Mouse (Mus musculus) hindbrain, embryonic 15.5 days (tissue): ENCODE results near the gene D1Ertd622e. TPM values are rescaled to one million over a fixed set of nuclear protein-coding genes. Genes with fewer than 3 reads are reported as not detected.
"Not testable (repeated sequence)": the region's sequence is repeated elsewhere in the genome, so short reads cannot be mapped to it uniquely, and the experiment has no call there.

Experiments
- ATAC-seq: fragments of 200-750 bp; cut with Nextera tagmentation; 2 replicates; pipeline ENCODE4 v1.8.0; 2017; ENCODE audit warnings: low read depth, moderate number of reproducible peaks, moderate TSS enrichment; ENCODE audit not compliant: low FRiP score
- H3K27ac ChIP-seq: fragments of 300-500 bp; sonication (generic); replicated peaks from 2 replicates; pipeline ENCODE4 v1.5.1; 2015; ENCODE audit warnings: mild to moderate bottlenecking, inconsistent platforms
- H3K27me3 ChIP-seq: fragments of 300-500 bp; sonication (generic); 2 replicates; pipeline ENCODE4 v1.6.1; 2015; ENCODE audit warnings: control low read depth, inconsistent platforms
- H3K36me3 ChIP-seq: fragments of 300-500 bp; sonication (generic); 2 replicates; pipeline ENCODE4 v1.6.1; 2015; ENCODE audit warnings: control low read depth, inconsistent platforms
- H3K4me1 ChIP-seq: fragments of 300-500 bp; sonication (generic); replicated peaks from 2 replicates; pipeline ENCODE4 v1.6.1; 2015; ENCODE audit warnings: control low read depth, inconsistent platforms
- H3K4me2 ChIP-seq: fragments of 300-500 bp; sonication (generic); 2 replicates; pipeline ENCODE4 v1.6.1; 2015; ENCODE audit warnings: moderate library complexity, mild to moderate bottlenecking, inconsistent platforms
- H3K4me3 ChIP-seq: fragments of 300-500 bp; sonication (generic); 2 replicates; pipeline ENCODE4 v1.5.1; 2015; ENCODE audit warnings: mild to moderate bottlenecking, inconsistent platforms
- H3K9ac ChIP-seq: fragments of 300-500 bp; sonication (generic); 2 replicates; pipeline ENCODE4 v1.6.1; 2015; ENCODE audit warnings: inconsistent platforms
- H3K9me3 ChIP-seq: fragments of 300-500 bp; sonication (generic); 2 replicates; pipeline ENCODE4 v1.6.1; 2016; ENCODE audit warnings: control low read depth, inconsistent platforms
- WGBS: fragments of 180-500 bp; shearing (Covaris S2); methylation state at CpG from one replicate; pipeline ENCODE4 v1.1.7; 2015; 5-methylcytosine and 5-hydroxymethylcytosine counted together
- polyA plus RNA-seq: library from polyadenylated mRNA; unstranded; fragments of >200 nt; fragmentation: Nextera tagmentation; extraction: Ambion mirVana; gene quantifications from 2 replicates; pipeline ENCODE4 v1.2.1, GENCODE M21; 2015

The D1Ertd622e gene
- polyA plus RNA-seq, 1 experiment from 2014 or later: 55.6 TPM

DNA sequence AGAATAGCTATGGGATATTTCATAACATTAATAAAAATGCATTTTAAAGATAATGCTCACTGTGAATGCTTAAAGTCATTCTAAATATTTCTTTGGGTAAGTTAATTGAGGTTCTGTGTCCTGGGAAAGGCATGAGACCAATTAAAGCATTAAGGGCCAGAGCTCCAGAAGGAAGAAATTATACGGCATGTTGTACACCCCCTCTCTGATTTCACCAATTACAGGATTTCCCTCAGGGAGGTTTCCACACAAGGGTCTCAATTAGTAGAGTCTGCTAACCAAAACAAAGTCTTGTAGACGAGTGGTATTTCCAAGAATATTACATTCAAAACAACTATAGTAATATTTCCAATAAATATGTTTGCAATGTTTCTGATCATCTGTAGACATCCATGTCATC lies 50.1 kb downstream of the D1Ertd622e start:
- no peak overlapping the region for H3K27ac ChIP-seq
- ATAC-seq: no peak
- no peaks in the 10 kb centered on the region for H3K27me3 ChIP-seq
- WGBS: 52% methylated on average over 2 of the region's 2 CpGs
- no peak overlapping the region for H3K9ac ChIP-seq
- H3K4me2 ChIP-seq: no peak overlapping the region
- no peaks in the 10 kb centered on the region for H3K36me3 ChIP-seq
- H3K4me3 ChIP-seq: no peak overlapping the region
- H3K4me1 ChIP-seq: no peaks in the 10 kb centered on the region
- no peaks in the 10 kb centered on the region for H3K9me3 ChIP-seq

DNA sequence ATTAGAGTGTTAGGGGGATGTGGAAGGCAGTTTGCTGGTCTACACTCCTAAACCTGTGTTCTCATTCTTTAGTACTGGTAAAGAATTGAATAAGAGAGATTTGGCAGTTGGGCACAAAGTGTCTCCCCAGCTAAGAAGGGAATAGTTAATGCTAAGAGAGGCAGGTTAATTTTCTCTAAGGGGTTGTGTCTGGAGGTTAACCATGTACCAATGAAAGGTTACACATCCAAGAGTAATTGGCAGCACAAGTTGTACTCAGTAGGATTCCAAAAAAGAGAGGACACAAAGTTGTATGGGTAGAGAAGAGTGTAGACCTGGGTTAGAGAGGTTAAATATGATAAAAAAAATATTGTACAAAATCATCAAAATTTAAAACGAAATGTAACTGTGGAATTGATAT lies 58.5 kb downstream of the D1Ertd622e start:
- no peaks in the 10 kb centered on the region for H3K9me3 ChIP-seq
- ATAC-seq: no peak
- no peak overlapping the region for H3K9ac ChIP-seq
- H3K36me3 ChIP-seq: no peaks in the 10 kb centered on the region
- H3K27ac ChIP-seq: no peak overlapping the region
- H3K4me3 ChIP-seq: no peak overlapping the region
- no peak overlapping the region for H3K4me2 ChIP-seq
- WGBS: 83% methylated on average over 1 of the region's 1 CpGs
- no peaks in the 10 kb centered on the region for H3K4me1 ChIP-seq
- H3K27me3 ChIP-seq: no peaks in the 10 kb centered on the region

DNA sequence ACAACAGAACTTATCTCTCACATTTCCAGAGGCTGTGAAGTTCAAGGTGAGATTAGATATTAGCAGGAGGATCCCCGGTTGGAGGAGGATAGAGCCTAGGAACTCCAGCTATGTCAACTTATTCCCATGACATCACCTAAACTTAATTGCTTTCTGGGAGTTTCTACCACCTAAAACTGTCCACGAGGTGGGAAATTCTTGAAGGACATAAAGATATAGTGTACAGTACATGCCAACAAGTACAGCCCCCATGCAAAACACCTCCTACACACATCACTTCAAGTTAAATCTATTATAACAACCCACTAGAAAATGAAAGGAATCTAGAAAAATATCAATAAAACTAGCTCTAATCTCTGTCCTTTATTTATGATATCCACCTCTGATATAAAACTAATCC lies 61.5 kb downstream of the D1Ertd622e start:
- no peaks in the 10 kb centered on the region for H3K36me3 ChIP-seq
- 89% methylated on average over 2 of the region's 2 CpGs for whole genome bisulfite sequencing
- no peaks in the 10 kb centered on the region for H3K27me3 ChIP-seq
- H3K9ac ChIP-seq: no peak overlapping the region
- H3K9me3 ChIP-seq: no peaks in the 10 kb centered on the region
- no peak overlapping the region for H3K27ac ChIP-seq
- no peak for ATAC-seq
- no peak overlapping the region for H3K4me2 ChIP-seq
- H3K4me3 ChIP-seq: no peak overlapping the region
- H3K4me1 ChIP-seq: no peaks in the 10 kb centered on the region

DNA sequence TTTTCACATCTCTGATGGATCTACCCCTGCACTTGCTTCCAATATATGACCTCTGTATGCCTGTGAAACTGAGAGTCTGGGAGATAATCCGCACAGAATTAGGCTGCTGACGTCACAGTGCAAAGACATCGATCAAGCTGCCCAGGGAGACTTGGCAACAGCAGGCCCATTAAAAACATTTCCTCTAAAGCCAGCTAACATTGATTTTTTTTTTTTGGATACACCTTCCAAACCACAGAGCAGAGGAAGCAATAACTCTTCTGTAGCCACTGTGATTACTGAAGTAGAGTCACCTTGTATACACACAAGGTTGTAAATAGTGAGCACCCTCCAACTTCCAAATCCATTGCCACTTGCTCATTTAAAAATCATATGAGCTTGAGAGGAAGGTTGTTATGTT lies 62.8 kb downstream of the D1Ertd622e start:
- no peaks in the 10 kb centered on the region for H3K9me3 ChIP-seq
- no peak overlapping the region for H3K27ac ChIP-seq
- H3K4me2 ChIP-seq: no peak overlapping the region
- no peak overlapping the region for H3K9ac ChIP-seq
- H3K36me3 ChIP-seq: no peaks in the 10 kb centered on the region
- no peak overlapping the region for H3K4me3 ChIP-seq
- whole genome bisulfite sequencing: 76% methylated on average over 3 of the region's 3 CpGs
- H3K27me3 ChIP-seq: no peaks in the 10 kb centered on the region
- no peak for ATAC-seq
- H3K4me1 ChIP-seq: no peaks in the 10 kb centered on the region

DNA sequence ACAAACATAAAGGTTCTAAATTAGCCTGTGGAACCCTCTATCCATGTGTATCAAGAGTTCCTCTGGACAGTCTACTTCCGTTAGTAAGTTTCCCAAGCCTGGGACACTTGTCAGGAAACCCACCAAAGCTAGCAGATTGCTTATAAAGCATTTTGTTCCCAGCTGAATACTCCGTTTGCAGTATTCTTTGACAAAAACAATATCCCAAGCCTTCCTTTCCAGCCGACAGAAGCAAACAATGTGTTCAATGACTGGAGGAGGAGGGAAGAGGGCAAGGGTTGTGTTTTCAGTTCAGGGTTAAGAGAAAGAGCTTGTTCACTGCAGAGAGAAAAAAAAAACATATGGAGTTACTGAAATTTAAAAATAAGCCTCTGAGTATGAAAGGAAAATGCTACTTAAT lies 73.3 kb downstream of the D1Ertd622e start:
- Histone ChIP-seq H3K36me3 (no peaks in the 10 kb centered on the region), H3K4me2 (no peak overlapping the region), H3K27ac (no peak overlapping the region), H3K9ac (no peak overlapping the region), H3K4me1 (no peaks in the 10 kb centered on the region), H3K4me3 (no peak overlapping the region), H3K27me3 (no peaks in the 10 kb centered on the region), H3K9me3 (no peaks in the 10 kb centered on the region)
- no peak for ATAC-seq
- WGBS: 19% methylated on average over 3 of the region's 3 CpGs

DNA sequence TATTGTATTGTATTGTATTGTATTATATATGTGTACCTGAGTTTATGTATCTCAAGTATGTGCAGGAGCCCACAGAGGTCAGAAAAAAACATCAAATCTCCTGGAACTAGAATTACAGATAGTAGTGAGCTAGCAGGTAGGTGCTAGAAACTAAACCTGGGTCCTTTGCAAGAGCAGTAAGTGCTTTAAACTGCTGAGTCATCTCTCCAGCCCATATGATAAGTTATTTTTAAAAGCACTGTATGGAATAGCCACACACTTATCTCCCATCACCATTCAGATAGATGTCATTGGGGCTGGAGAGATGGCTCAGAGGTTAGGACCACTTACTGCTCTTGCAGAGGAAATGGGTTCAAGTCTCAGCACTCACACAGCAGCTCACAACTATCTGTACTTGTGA lies 76.8 kb downstream of the D1Ertd622e start:
- no peak for ATAC-seq
- no peak overlapping the region for H3K9ac ChIP-seq
- H3K27me3 ChIP-seq: no peaks in the 10 kb centered on the region
- H3K9me3 ChIP-seq: no peaks in the 10 kb centered on the region
- no peak overlapping the region for H3K4me3 ChIP-seq
- no peaks in the 10 kb centered on the region for H3K36me3 ChIP-seq
- no peaks in the 10 kb centered on the region for H3K4me1 ChIP-seq
- no peak overlapping the region for H3K27ac ChIP-seq
- no peak overlapping the region for H3K4me2 ChIP-seq

DNA sequence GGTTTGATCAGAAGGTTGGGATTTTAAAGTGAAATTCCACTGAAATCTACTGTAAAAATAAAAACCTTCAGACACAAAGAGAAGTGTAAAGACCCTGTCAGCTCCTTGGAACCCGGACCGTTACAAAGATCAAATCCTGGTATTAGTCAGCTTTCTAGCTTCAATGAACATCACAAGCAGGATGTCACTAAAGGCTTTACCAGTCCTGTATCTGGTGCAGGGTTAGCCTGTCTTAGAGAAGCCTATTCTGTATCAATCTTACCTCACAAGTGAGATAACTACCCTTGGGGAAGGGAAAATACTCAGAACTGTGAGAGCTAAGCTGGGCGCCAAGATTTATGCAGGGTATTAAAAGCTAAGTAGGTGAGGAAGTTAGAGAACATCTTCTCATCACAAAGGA lies 77.7 kb downstream of the D1Ertd622e start:
- H3K36me3 ChIP-seq: no peaks in the 10 kb centered on the region
- no peaks in the 10 kb centered on the region for H3K4me1 ChIP-seq
- no peak overlapping the region for H3K4me2 ChIP-seq
- no peak overlapping the region for H3K27ac ChIP-seq
- H3K9ac ChIP-seq: no peak overlapping the region
- no peak for ATAC-seq
- no peaks in the 10 kb centered on the region for H3K27me3 ChIP-seq
- no peaks in the 10 kb centered on the region for H3K9me3 ChIP-seq
- 89% methylated on average over 3 of the region's 3 CpGs for WGBS
- no peak overlapping the region for H3K4me3 ChIP-seq

DNA sequence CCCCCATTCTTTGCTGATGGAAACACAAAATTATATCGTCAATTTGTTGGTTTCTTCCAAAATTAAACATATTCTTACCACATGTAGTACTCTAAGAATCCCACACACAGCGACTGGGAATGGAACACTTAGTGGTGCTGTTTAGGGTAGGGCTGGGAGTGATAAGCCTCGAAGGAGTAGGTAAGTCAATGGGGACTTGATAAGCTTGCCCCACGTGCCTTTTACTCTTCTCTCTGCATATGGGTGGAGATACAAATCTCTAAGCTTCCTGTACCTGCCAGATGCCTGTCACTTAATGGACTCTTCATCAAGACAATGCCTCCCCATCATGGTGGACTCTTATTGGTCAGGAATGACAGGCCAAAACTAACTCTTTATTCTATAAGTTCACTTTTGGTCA lies 78.8 kb downstream of the D1Ertd622e start:
- Histone ChIP-seq H3K36me3 (no peaks in the 10 kb centered on the region), H3K27ac (no peak overlapping the region), H3K4me3 (no peak overlapping the region), H3K27me3 (no peaks in the 10 kb centered on the region), H3K9me3 (no peaks in the 10 kb centered on the region), H3K9ac (no peak overlapping the region), H3K4me1 (no peaks in the 10 kb centered on the region), H3K4me2 (no peak overlapping the region)
- 86% methylated on average over 4 of the region's 4 CpGs for WGBS
- ATAC-seq: no peak

DNA sequence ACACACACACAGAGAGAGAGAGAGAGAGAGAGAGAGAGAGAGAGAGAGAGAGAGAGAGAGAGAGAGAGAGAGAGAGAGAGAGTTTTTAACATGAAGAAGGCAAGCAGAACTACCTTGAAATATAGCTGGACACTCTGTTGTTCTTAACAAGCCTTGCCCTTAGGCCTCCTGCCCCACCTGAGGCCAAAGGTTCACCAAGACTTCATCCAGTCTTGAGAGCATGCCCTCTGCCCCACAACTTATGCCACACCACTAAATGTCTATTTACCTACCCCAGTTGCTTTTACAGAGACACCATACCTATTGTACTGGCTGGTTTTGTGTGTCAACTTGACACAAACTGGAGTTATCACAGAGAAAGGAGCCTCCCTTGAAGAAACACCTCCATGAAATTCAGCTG lies 81.2 kb downstream of the D1Ertd622e start:
- H3K9ac ChIP-seq, H3K4me3 ChIP-seq, H3K27me3 ChIP-seq, H3K9me3 ChIP-seq, H3K4me2 ChIP-seq, ATAC-seq, H3K27ac ChIP-seq, H3K4me1 ChIP-seq, H3K36me3 ChIP-seq: not testable (repeated sequence)

DNA sequence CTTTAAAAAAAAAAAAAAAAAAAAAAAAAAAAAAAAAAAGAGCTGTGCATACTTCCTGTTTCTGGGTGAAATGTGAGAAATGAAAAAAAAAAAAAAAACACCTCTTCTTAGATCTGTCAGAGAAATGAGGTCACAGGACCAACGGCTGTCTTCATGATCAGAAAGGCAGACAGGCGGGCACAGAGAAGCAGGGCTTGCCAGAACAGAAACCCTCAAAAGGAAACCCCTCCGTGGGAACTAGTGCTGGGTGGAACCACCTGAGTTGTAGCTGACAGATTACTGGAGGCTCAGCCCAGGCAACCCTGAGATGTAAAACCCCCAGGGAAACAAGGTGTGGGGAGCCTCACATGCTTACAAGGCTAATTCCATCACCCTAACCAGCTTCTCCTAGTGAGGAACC lies 81.6 kb downstream of the D1Ertd622e start:
- H3K9me3 ChIP-seq: no peaks in the 10 kb centered on the region
- H3K27ac ChIP-seq: no peak overlapping the region
- H3K9ac ChIP-seq: no peak overlapping the region
- ATAC-seq: no peak
- H3K4me1 ChIP-seq: no peaks in the 10 kb centered on the region
- H3K4me2 ChIP-seq: no peak overlapping the region
- 82% methylated on average over 3 of the region's 3 CpGs for WGBS
- no peaks in the 10 kb centered on the region for H3K27me3 ChIP-seq
- H3K4me3 ChIP-seq: no peak overlapping the region
- H3K36me3 ChIP-seq: no peaks in the 10 kb centered on the region

DNA sequence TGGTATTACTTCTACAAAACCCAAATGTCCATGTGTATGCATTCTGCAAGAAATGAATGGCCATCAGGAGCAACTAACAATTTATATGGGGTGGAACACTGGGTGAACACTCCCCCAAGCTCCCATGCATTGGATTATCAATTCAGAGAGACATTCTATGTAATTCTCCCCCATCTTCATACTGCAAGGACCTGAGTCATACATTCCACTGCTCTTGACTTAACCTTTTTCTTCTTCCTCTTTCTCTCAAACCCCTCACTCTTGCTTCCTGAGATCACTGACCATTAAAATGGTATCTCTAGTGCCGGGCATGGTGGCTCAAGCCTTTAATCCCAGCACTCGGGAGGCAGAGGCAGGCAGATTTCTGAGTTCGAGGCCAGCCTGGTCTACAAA lies 83.9 kb downstream of the D1Ertd622e start:
- Histone ChIP-seq H3K36me3 (no peaks in the 10 kb centered on the region), H3K27ac (no peak overlapping the region), H3K27me3 (no peaks in the 10 kb centered on the region), H3K9ac (no peak overlapping the region), H3K9me3 (no peaks in the 10 kb centered on the region), H3K4me3 (no peak overlapping the region), H3K4me1 (no peaks in the 10 kb centered on the region), H3K4me2 (no peak overlapping the region)
- ATAC-seq: no peak
- 97% methylated on average over 3 of the region's 3 CpGs for WGBS

DNA sequence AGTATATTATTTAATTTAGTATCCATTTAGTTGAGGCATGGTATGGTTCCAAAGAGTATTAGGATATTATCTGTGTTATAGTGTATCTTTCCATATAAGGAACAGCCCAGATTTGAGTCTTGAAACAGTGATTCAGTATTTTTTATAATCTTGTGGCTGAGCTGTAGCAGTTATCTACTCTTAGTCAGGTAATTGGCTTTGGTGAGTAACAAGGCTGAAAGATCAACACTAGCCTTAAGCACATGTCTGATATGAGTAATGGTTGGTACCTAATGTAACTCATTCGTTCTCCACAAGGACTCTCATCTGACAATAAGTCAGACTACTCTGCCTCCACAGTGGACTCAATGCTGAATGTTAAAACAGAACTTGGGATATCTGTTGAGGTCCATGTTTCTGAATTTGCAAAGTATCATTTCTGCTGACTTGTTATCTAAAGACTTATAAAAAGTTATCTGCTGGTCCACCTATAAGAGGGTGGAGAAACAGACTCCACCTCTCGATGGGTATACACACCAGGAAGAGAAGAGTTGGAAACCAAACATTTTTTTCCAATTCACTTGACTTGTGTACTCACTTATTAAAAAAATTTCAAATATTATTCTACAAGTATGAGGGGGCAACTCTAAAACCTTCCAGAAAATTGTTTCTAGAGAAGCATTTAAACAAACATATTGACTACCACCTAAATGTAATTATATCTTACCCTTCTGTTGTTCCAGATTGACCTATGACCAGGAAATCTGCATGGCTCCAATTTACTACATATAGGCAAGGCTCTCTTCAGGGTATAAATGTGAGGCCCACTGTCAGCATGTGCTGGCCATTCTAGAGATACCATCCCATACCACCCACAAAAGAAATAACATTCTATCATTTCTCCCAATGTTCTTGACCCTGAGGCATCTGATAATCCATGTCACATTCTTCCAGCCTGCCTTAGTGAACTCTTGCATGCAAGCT lies 84.5 kb downstream of the D1Ertd622e start:
- Histone ChIP-seq H3K4me1 (no peaks in the 10 kb centered on the region), H3K36me3 (no peaks in the 10 kb centered on the region), H3K4me3 (no peak overlapping the region), H3K27ac (no peak overlapping the region), H3K27me3 (no peaks in the 10 kb centered on the region), H3K9ac (no peak overlapping the region), H3K4me2 (no peak overlapping the region), H3K9me3 (no peaks in the 10 kb centered on the region)
- ATAC-seq: no peak
- WGBS: 90% methylated on average over 2 of the region's 2 CpGs

DNA sequence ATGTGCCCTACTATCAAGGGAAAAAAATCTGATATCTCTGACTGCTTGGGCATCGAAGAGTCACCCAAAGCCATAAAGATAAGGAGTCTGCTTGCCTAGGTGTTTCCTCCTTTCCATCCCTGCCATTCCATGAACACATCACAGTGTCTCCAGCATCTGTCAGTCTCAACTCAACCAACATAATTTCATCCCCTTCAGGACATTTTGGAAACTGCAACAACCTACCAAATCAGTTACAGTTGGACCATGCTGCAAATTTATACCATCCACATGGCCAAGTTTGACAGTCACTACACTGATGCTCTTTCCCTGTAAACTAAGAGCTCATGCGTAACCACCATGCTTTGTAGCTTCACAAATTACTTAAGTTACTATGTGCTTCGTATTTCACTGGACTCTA lies 85.3 kb downstream of the D1Ertd622e start:
- no peaks in the 10 kb centered on the region for H3K4me1 ChIP-seq
- no peak overlapping the region for H3K27ac ChIP-seq
- no peaks in the 10 kb centered on the region for H3K36me3 ChIP-seq
- no peaks in the 10 kb centered on the region for H3K27me3 ChIP-seq
- H3K4me3 ChIP-seq: no peak overlapping the region
- no peak overlapping the region for H3K4me2 ChIP-seq
- WGBS: 92% methylated on average over 3 of the region's 3 CpGs
- H3K9me3 ChIP-seq: no peaks in the 10 kb centered on the region
- no peak for ATAC-seq
- no peak overlapping the region for H3K9ac ChIP-seq
